Mouse (Mus musculus): Measurements from ENCODE around the gene Fhit.
"Not testable (repeated sequence)": the region's sequence is repeated elsewhere in the genome, so short reads cannot be mapped to it uniquely, and the experiment has no call there.

The Fhit gene

GRCm38 (mm10) chr14:9976934-9977510 is 1184.8 kb downstream of the Fhit start:
- DNase-seq (ENCODE audit: inconsistent ontology term) = peak; percentile 89

- DNase-seq (ENCODE audit: inconsistent ontology term) = no peak
Measured at GRCm38 (mm10) chr14:9974402-9974801, 1187.4 kb downstream of the Fhit start.

GRCm38 (mm10) chr14:9963853-9964252 is 1198.0 kb downstream of the Fhit start:
- no peak for DNase-seq (ENCODE audit: inconsistent ontology term)

- DNase-seq (ENCODE audit: inconsistent ontology term) = peak; percentile 87
Measured at GRCm38 (mm10) chr14:9960396-9960795, 1201.4 kb downstream of the Fhit start.

- DNase-seq (ENCODE audit: inconsistent ontology term) = no peak
Measured at GRCm38 (mm10) chr14:9899494-9899893, 1262.3 kb downstream of the Fhit start.

- DNase-seq (ENCODE audit: inconsistent ontology term) = peak; percentile 43
Measured at GRCm38 (mm10) chr14:9896556-9896955, 1265.3 kb downstream of the Fhit start.

- DNase-seq (ENCODE audit: inconsistent ontology term) = no peak
Measured at GRCm38 (mm10) chr14:9852041-9852440, 1309.8 kb downstream of the Fhit start.

GRCm38 (mm10) chr14:9832290-9832689 is 1329.5 kb downstream of the Fhit start:
- no peak for DNase-seq (ENCODE audit: inconsistent ontology term)

- not testable (repeated sequence) for DNase-seq (ENCODE audit: inconsistent ontology term)
Measured at GRCm38 (mm10) chr14:9828699-9829240, 1333.1 kb downstream of the Fhit start.

GRCm38 (mm10) chr14:9815963-9816362 is 1345.9 kb downstream of the Fhit start:
- DNase-seq (ENCODE audit: inconsistent ontology term) = no peak

- DNase-seq (ENCODE audit: inconsistent ontology term) = no peak
Measured at GRCm38 (mm10) chr14:9811847-9812321, 1350.0 kb downstream of the Fhit start.

GRCm38 (mm10) chr14:9811177-9811846 is 1350.5 kb downstream of the Fhit start:
- DNase-seq (ENCODE audit: inconsistent ontology term) = no peak

DNA sequence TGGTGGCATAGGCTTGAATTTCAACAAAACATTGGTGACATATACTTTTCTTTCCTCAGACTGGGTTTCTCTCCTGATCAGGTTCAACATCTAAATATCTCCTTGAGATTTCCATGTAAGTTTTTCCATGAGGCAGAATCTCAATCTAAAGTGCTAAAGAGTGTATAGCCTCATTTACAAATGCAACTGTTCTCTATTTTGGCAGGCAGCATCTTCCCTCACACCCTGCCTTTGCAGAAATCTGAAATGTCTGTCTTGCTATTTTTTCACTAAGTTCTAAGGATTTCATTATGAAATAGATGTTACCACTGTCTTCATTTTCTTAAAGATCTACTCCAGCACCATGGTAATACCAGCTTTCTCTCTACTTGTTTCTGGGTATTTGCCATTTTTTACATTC is 1368.4 kb downstream of the Fhit start:
- DNase-seq (ENCODE audit: inconsistent ontology term) = no peak

DNA sequence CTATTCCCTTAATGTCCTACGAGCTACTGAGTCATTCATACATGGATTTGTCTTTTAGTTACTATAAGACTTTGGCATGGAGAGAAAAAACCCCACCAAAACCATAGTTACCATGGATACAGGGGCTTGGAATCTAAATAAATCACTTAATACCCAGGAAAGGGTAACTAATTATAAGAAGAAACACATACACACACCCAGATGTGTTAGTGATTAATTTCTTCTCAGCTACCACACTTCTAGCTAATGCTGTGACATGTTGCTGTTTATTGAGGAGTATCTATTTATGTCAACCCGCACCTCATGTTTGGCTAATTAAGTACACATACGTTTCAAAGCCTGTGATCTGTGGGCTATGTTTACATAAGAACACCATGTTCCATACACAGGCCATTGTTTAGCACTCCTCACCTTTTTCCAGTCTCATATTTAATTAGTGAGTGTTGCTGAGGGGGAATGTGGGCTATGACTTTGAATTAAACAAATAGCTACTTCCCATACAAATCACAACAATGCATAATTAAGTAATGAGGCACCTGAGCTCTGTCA is 1373.4 kb downstream of the Fhit start:
- DNase-seq (ENCODE audit: inconsistent ontology term) = peak; percentile 25

- no peak for DNase-seq (ENCODE audit: inconsistent ontology term)
Measured at GRCm38 (mm10) chr14:9787389-9787788, 1374.4 kb downstream of the Fhit start.

DNA sequence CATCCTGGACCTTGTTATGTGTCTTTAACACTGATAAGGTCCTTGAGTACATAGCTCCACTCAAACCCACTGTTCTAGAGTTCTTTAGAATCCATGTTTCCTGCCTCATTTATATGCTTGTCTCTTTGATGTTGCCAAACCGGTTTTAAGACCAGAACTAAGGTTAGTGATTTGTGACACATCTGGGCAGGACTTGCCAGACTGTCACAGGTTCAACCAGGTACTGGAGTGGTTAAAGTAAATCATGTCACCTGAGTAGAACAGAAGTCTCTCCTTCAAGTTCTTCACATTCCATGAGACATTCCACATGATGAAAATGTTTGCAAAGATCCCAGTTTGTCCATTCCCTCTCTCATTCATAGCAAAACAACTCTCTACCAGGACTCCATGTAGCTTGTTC is 1376.0 kb downstream of the Fhit start:
- no peak for DNase-seq (ENCODE audit: inconsistent ontology term)

DNA sequence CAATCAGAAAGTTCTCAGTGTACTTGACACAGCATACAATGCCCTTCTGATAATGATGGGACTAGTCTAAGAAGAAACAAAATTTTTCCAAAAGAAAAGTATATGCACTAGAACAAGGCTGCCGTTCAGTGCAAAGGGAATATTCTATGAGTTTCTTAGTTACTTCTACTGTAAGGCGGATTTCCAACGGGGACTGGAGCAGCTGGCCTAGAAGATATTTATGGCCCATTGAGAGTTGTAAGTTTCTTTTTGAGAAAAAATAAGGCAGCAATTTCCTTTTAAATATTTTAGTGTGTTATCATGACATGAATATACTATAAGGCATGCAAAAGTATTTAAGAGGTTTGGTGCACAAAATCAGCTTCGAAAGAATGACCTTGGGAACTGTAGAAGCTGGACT is 1410.5 kb downstream of the Fhit start:
- DNase-seq (ENCODE audit: inconsistent ontology term) = no peak

GRCm38 (mm10) chr14:9748709-9749108 is 1413.1 kb downstream of the Fhit start:
- no peak for DNase-seq (ENCODE audit: inconsistent ontology term)

- no peak for DNase-seq (ENCODE audit: inconsistent ontology term)
Measured at GRCm38 (mm10) chr14:9721917-9722472, 1439.8 kb downstream of the Fhit start.

DNA sequence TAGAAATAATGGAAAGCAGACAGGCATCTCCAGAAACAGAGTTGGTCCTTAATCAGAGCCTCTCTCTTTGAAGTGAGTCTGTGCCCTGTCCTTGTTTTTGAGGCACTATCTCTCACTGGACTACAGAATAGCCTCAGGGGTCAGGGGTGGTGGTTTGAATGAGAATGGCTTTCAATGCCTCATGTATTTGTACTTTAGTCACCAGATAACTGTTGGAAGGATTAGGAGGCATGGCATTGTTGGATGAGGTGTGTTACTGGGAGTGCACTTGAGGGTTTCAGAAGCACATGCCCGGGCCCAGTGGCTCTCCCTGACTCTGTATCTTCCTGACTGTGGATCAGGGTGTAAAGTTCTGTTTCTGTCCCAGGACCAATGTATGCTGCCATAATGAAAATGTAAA is 1463.2 kb downstream of the Fhit start:
- DNase-seq (ENCODE audit: inconsistent ontology term) = no peak

GRCm38 (mm10) chr14:9697101-9697500 is 1464.7 kb downstream of the Fhit start:
- DNase-seq (ENCODE audit: inconsistent ontology term) = no peak

- DNase-seq (ENCODE audit: inconsistent ontology term) = no peak
Measured at GRCm38 (mm10) chr14:9696004-9696403, 1465.8 kb downstream of the Fhit start.
